Mouse (Mus musculus) neutrophil, adult 59 days (primary cell): ENCODE data around the gene Nrbp1. TPM values are rescaled to one million over a fixed set of nuclear protein-coding genes. Genes with fewer than 3 reads are reported as not detected.

Experiments
- total RNA-seq, 2 experiments: library from RNA; stranded (reverse); gene quantifications; 1 replicate in 1 of 2; 2 replicates in 1 of 2; pipeline ENCODE4 v1.2.4; 2023

Gene Nrbp1
- total RNA-seq, result 100 to 1,000 TPM; 185 to 192 TPM

DNA sequence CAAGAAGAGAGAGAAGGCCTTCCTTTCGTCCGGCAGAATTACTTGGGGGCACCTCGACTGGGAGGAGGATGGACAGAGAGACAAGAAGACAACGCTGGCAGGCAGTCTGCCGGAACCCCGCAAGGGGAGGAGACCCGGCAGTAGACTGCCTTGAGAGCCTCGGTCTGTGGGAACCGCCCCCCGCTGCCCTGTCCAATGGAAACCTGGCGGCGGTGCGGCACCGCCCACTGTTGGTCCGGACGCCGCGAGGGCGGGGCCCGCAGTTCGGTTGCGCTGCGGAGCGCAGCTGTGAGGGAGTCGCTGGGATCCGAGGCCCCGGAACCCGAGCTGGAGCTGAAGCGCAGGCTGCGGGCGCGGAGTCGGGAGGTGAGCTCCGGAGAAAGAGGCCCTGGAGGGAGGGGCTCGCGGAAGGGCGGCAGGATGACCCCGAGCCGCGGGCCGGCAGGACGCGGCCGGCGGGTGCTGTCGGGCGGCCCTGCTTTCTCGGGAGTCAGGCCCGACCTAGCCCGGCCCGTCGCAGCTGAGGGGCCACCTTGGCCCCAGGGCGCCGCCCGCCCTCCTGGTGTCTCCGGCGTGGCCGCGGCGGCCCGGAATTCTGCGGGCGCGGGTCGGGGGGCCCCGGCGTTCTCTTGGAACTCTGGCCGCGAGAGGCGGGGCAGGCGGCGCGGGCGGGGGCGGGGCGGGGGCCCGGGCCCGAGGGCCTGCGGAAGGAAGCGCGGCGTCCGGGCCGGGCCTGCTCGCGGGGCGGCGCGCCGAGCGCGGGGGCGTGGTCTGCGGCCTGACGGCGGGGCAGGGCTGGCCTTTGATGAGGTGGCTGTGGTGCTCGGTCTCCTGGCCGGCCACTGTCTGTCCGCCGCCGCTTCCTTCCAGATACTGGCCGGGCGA is at the start of gene Nrbp1, which contains the start of gene Gm9970:
TSS of gene Nrbp1 (plus strand) at position 228 of the 885 bp plus-strand sequence.
TSS of gene Gm9970 (minus strand) at position 596 of the 885 bp plus-strand sequence.

DNA sequence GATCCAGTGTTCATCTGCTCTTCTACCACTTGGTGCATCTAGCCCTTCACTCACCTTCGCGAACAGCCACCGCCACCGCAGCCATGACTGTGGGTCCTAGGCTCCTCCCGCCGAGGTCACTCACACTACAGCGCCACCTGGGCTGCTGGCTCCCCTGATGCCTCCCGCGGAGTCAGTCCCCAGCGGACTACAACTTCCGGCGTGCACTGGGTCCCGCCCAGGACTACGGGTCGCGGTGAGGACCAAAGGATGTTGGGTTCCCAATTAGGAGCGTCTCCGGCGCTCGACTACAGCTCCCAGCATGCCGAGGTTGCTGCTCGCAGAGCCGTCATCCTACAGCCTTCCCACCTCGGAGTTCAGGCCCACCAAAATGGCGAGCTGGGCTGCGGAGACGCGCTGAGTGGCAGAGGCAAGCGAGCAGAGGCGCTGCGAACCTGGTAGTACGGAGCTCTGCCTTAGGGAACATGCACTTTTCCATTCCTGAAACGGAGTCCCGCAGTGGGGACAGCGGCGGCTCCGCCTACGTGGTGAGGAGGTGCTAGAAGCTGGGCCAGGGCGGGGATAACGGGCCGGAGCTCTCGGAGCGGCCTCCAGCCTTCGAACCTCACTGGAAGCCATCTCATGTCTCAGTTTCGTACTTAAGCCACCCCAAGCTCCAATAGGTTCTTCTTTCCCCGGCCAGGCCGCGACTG is 47.6 kb upstream of the Nrbp1 start, which contains the start of the genes Snx17 and Eif2b4:
TSS of gene Snx17 (plus strand) at position 289 of the 692 bp plus-strand sequence.
TSS of gene Eif2b4 (minus strand) at position 492 of the 692 bp plus-strand sequence.

DNA sequence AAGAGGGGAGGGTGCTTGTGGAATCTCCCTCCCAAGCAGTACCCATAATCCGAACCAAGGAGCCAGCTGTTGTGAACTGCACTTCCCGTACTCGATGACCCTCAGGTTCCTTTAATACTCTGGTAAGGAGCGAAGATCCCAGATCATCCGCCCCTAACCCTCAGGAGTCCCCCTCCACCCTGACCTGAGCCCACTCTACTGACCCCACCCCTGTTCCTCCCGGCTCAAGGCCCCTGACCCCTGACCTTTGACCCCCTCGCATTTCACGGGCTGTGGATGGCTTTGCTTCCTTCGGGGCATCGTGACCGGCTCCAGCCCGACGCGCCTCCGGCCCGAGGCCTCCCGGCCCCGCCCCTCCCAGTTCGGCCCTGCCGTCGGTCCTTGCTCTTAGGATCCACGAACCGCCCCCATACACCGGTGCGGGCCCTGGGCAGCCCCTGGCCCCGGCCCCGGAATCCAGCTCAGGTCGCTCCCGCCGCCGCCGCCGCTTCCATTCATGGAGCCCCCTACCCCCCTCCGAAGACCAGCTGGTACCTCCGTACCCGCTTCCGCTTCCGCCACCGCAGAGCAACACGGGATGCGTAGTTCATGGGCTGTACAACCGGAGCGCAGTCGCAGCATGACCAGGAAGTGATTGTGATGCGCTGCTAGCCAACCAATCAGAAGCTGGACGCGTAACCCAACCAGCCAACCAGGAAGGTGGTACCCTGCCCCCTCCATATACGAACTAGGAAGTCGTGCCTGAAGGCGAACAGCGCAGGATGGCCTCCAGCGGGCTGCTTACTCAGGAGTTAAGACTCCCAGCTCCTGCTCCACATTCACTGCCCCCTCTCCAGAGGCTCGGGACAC is 38.7 kb upstream of the Nrbp1 start, which contains the start of gene Zfp513:
TSS of gene Zfp513 (minus strand) at position 562 of the 849 bp plus-strand sequence.

DNA sequence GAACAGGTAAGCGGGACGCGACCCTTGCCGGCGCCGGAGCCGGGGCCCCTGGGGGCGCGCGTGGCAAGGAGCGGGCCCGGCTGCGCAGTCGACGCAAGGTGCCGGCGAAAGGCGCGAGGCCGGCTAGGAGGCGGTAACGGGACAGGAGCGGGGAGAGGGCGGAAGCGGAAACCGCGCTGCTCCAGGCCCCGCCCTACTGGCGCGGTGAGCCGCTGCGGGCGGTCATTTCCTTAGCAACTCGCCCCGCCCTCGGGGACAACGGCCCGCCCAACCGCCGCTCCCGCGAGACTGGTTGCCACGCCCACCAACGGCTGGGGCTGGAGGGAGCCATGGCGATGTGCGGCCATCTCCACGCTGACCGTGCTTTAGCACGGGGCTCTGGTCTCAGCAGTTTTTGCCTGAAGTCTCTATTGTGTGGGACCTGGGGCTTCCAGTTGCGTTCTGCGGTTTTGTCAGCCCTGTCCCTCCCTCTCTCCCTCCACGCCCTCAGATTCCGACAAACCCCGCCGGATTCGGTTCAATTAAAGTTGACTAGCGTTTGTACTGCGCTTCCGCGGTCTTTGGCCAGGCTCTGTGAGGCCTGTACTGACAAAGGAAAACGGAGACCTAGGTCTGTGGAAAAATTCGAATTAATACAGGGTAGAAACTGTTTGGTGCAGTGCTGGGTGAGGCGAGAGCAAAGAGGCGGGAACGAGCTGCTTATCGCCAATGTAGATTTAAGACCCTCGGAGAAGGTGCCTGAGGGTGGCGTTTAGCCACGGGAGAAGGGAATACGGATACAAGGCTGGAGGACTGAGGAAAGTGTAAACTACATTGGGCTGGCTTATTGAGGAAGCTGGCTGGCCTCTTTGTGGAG is 20.0 kb upstream of the Nrbp1 start, which contains the start of gene Ppm1g:
TSS of gene Ppm1g (minus strand) at position 240 of the 856 bp plus-strand sequence.

DNA sequence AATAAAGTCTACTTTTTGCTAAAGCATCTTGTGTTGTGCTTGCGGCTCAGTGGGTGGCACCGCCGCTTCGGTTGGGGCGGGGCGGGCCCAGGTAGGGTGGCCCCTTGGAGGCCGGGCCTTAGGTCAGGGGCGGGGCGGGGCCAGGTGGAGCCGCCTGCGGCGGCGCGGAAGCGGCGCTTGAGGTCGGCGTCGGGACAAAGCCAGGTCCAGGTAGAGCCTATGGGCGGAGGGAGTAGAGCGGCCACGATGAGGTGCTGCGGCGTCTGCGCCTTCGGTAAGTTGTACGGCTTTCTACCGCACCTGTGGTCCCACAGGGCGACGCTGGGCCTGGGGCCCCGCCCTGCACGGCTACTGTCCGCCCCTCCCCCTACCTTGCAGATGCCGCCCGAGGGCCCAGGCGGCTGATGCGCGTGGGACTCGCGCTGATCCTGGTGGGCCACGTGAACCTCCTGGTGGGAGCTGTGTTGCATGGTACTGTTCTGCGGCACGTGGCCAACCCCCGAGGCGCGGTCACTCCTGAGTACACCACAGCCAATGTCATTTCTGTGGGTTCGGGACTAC is 11.0 kb downstream of the Nrbp1 start, which contains the start of gene Krtcap3:
TSS of gene Krtcap3 (plus strand) at position 151 of the 561 bp plus-strand sequence.

DNA sequence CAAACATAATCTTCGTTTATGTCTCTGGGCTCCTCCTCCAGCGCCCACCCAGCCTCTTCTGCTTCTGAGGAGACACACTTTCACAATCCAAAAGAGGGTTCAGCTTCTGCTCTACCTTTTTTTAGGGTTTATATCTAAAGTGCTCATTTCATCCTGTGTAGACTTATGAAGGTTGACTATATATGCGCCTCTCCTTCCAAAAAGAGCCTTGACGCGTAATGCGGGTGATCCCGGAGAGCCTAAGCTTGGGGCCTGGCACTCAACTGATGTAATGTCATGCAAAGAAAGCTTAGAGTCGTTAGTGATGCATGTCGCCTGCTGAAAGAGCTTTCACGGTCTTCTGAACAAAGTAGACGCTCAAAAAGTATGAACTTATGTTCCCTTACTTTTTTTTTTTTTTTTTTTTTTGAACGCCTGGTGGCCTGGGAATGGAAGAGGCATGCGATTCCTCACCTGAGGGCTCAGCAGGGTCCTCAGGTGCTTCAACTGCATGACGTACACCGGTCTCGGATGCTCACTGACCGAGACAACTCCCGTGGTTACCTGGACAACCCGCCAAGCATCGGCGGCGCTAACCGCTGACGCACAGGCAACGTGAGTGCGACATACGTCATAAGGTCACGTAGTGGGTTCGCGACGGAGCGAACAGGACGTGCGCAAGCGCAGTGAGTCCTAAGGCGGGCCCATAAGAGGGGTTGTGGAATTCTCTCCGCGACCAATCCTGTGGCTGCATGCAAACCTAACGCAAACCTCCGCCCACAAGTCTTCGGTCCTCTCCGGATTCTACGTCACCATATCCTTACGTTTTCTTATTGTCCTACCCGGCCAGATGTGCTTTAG is 50.1 kb downstream of the Nrbp1 start, which contains the start of gene Ift172:
TSS of gene Ift172 (minus strand) at position 596 of the 840 bp plus-strand sequence.

DNA sequence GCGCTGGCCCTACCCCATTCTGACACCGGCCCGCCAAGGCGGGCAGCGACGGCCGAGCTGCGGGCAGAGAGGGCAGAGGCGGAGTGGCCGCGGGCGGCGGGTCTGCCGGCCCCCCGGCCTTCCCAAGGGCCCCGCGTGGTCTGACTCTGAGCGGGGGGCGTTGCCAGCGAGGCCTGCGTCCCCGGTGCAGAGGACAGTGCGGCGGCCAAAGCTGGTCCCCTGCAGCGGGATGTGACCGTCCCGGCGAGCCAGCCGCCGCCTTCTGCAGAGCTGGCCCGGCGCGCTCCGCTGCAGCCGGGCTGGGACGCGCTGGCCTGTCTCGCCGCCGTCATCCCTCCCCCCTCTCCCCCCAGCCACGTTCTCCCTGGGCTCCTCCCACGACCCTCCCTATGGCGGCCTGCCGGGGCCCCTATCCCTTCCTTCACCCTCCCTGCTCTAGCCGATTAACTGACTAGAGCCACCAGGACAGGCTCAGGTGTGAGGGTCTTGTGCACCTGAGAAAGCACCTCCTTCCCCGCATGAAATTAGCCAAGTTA is 55.0 kb downstream of the Nrbp1 start, which contains the start of gene Fndc4:
TSS of gene Fndc4 (minus strand) at position 475 of the 536 bp plus-strand sequence.

DNA sequence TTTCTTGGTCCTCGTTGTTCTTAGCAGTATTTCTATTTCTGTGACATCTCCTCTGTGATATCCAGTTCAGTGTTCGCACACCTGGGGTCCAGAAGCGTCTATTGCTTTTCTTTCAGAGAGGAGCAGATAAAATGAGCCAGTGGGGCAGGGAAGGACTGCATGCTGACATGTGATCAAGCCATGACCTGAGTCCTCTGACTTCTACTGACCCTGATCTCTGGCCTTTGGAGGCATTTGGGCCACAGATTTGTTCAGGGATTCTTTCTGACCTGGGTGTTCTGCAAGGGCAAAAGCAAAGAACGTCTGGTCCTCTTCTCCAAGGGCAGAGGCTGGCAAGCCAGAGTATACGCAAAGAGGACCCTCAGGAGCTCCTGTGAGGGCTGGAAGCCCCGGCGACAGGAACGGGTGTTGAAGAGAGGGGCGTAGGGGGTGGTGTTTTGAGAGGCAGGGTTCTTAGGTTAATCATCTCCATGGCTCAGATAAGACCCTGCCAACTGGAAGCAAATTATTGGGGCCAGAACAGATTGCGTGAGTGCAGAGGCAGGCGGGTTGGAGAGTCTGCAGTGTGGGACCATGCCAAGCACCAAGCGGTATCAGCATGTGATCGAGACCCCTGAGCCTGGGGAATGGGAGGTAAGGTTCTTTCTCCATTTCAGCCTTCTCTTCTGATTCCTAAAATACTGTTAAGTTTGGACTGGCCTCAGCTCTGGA is 56.5 kb downstream of the Nrbp1 start, which contains the start of gene Gckr:
TSS of gene Gckr (plus strand) at position 397 of the 711 bp plus-strand sequence.

Other genes with a start within 250 kb of the Nrbp1 start
- gene Atraid, start 192.6 kb upstream of the Nrbp1 start, total RNA-seq, result 10 to 100 TPM; 17.9 to 23.8 TPM
- 1 to 10 TPM; 2.4 to 3.2 TPM for gene Slc5a6, start 191.9 kb upstream of the Nrbp1 start, total RNA-seq
- gene Cad, start 186.1 kb upstream of the Nrbp1 start, total RNA-seq, result 10 to 100 TPM; 17.6 to 19.8 TPM
- not detected for gene Dnajc5g, start 134.6 kb upstream of the Nrbp1 start, total RNA-seq
- not detected for gene Slc30a3, start 132.6 kb upstream of the Nrbp1 start, total RNA-seq
- not detected for gene Trim54, start 124.2 kb upstream of the Nrbp1 start, total RNA-seq
- not detected for gene Ucn, start 102.0 kb upstream of the Nrbp1 start, total RNA-seq
- gene Mpv17, start 86.6 kb upstream of the Nrbp1 start, total RNA-seq, result 10 to 100 TPM in 1 of 2 experiments, 1 to 10 TPM in 1; 8.7 to 11.5 TPM
- gene Gm29609, start 61.0 kb upstream of the Nrbp1 start, total RNA-seq, result 1 to 10 TPM in 1 of 2 experiments, under 1 TPM in 1; 0.56 to 1.1 TPM
- gene Gtf3c2, start 60.7 kb upstream of the Nrbp1 start, total RNA-seq, result 10 to 100 TPM; 72.0 to 74.7 TPM
- gene Snx17, start 47.6 kb upstream of the Nrbp1 start, total RNA-seq, result 10 to 100 TPM; 48.7 to 57.6 TPM
- gene Eif2b4, start 47.4 kb upstream of the Nrbp1 start, total RNA-seq, result 10 to 100 TPM; 21.2 to 27.4 TPM
- gene Zfp513, start 38.6 kb upstream of the Nrbp1 start, total RNA-seq, result 10 to 100 TPM; 27.5 to 31.2 TPM
- 10 to 100 TPM; 78.2 to 80.5 TPM for gene Ppm1g, start 20.2 kb upstream of the Nrbp1 start, total RNA-seq
- gene Gm9970, start 368 bp downstream of the Nrbp1 start, total RNA-seq, result 1 to 10 TPM in 1 of 2 experiments, not detected in 1; 2.6 TPM
- gene Krtcap3, start 10.8 kb downstream of the Nrbp1 start, total RNA-seq, result 10 to 100 TPM; 11.2 TPM
- gene Ift172, start 50.3 kb downstream of the Nrbp1 start, total RNA-seq, result 10 to 100 TPM in 1 of 2 experiments, 1 to 10 TPM in 1; 9.8 to 11.8 TPM
- gene Fndc4, start 55.2 kb downstream of the Nrbp1 start, total RNA-seq, result not detected
- gene Gckr, start 56.6 kb downstream of the Nrbp1 start, total RNA-seq, result not detected
- 10 to 100 TPM; 14.9 to 15.3 TPM for gene Zfp512, start 211.6 kb downstream of the Nrbp1 start, total RNA-seq
- 1 to 10 TPM in 1 of 2 experiments, under 1 TPM in 1; 0.79 to 1.0 TPM for gene 4930548H24Rik, start 244.9 kb downstream of the Nrbp1 start, total RNA-seq